Mouse (Mus musculus) embryonic facial prominence, embryonic 11.5 days (tissue): Measurements from ENCODE around the gene Syp. TPM values are rescaled to one million over a fixed set of nuclear protein-coding genes. Genes with fewer than 3 reads are reported as not detected.

Experiments
- ATAC-seq: fragments of 200-750 bp; cut with Nextera tagmentation; replicated peaks from 2 replicates; pipeline ENCODE4 v1.8.0; 2017; ENCODE audit warnings: low read depth; ENCODE audit not compliant: insufficient number of reproducible peaks, low FRiP score, low TSS enrichment
- DNase-seq: peaks from one replicate; pipeline ENCODE4 v3.0.0-alpha.2; 2015; ENCODE audit warnings: low spot score
- H3K27ac ChIP-seq: fragments of 300-500 bp; sonication (generic); replicated peaks from 2 replicates; pipeline ENCODE4 v1.5.1; 2014; ENCODE audit warnings: mild to moderate bottlenecking, low read depth, low read length, control low read depth
- H3K27me3 ChIP-seq: fragments of 300-500 bp; sonication (generic); 2 replicates; pipeline ENCODE4 v1.6.1; 2014; ENCODE audit warnings: mild to moderate bottlenecking, low read length, moderate library complexity, mixed read lengths; ENCODE audit not compliant: control insufficient read depth, insufficient read depth
- H3K36me3 ChIP-seq: fragments of 300-500 bp; sonication (generic); replicated peaks from 2 replicates; pipeline ENCODE4 v1.6.1; 2014; ENCODE audit warnings: low read depth, mild to moderate bottlenecking, low read length, moderate library complexity, mixed read lengths; ENCODE audit not compliant: control insufficient read depth, insufficient read depth
- H3K4me1 ChIP-seq: fragments of 300-500 bp; sonication (generic); 2 replicates; pipeline ENCODE4 v1.6.1; 2014; ENCODE audit warnings: low read length, mixed read lengths; ENCODE audit not compliant: control insufficient read depth, insufficient read depth
- H3K4me2 ChIP-seq: fragments of 300-500 bp; sonication (generic); 2 replicates; pipeline ENCODE4 v1.6.1; 2014; ENCODE audit warnings: low read depth, mild to moderate bottlenecking, control low read depth, low read length, moderate library complexity
- H3K4me3 ChIP-seq: fragments of 300-500 bp; sonication (generic); 2 replicates; pipeline ENCODE4 v1.5.1; 2014; ENCODE audit warnings: low read depth, low read length, control low read depth
- H3K9ac ChIP-seq: fragments of 300-500 bp; sonication (generic); replicated peaks from 2 replicates; pipeline ENCODE4 v1.6.1; 2014; ENCODE audit warnings: mild to moderate bottlenecking, control low read depth, low read length
- H3K9me3 ChIP-seq: fragments of 300-500 bp; sonication (generic); replicated peaks from 2 replicates; pipeline ENCODE4 v1.6.1; 2016; ENCODE audit warnings: mild to moderate bottlenecking, low read length, inconsistent platforms, mixed read lengths; ENCODE audit not compliant: control insufficient read depth
- WGBS: fragments of 180-500 bp; shearing (Covaris S2); extraction: QIAGEN DNeasy Blood & Tissue Kit; methylation state at CpG from one replicate; pipeline ENCODE4 v1.1.7; 2014; 5-methylcytosine and 5-hydroxymethylcytosine counted together
- polyA plus RNA-seq: library from polyadenylated mRNA; unstranded; fragments of >200 nt; fragmentation: Nextera tagmentation; extraction: Ambion mirVana; gene quantifications from 2 replicates; pipeline ENCODE4 v1.2.1, GENCODE M21; 2014

The Syp gene
- 5.3 and 5.8 TPM in 2 replicates for polyA plus RNA-seq

GRCm38 (mm10) chrX:7638401-7639091 is at the start of gene Syp:
Syp (plus strand) TSS chrX:7638471.
- Histone ChIP-seq H3K27ac (no peak within 1 kb of the TSS), H3K36me3 (no peaks in the 10 kb centered on the region), H3K9me3 (no peaks in the 10 kb centered on the region), H3K4me2 (peak within 1 kb of the TSS; percentile 34), H3K27me3 (0 out of 2 replicates have a peak, but pooled peaks cover 2% of the 10 kb centered on the region), H3K9ac (no peak within 1 kb of the TSS), H3K4me3 (peak within 1 kb of the TSS; percentile 24), H3K4me1 (no peaks in the 10 kb centered on the region)
- ATAC-seq, result peak; percentile 73
- DNase-seq, result peak; percentile 80
- 14% methylated on average over 38 of the region's 42 CpGs for WGBS

- no peak for ATAC-seq
- WGBS, result 94% methylated on average over 6 of the region's 9 CpGs
Measured at GRCm38 (mm10) chrX:7595371-7595770, 42.9 kb upstream of the Syp start.

GRCm38 (mm10) chrX:7604004-7604403 is 34.3 kb upstream of the Syp start:
- Histone ChIP-seq H3K9ac (no peak overlapping the region), H3K27ac (no peak overlapping the region), H3K9me3 (no peaks in the 10 kb centered on the region), H3K4me2 (no peak overlapping the region), H3K4me3 (no peak overlapping the region), H3K27me3 (no peaks in the 10 kb centered on the region), H3K36me3 (no peaks in the 10 kb centered on the region), H3K4me1 (no peaks in the 10 kb centered on the region)
- ATAC-seq (no peak), DNase-seq (no peak)
- WGBS, result 93% methylated on average over 7 of the region's 7 CpGs

More at GRCm38 (mm10) chrX:7595371-7595770, 42.9 kb upstream of the Syp start:
- no peaks in the 10 kb centered on the region for H3K27me3 ChIP-seq
- no peak overlapping the region for H3K4me2 ChIP-seq
- H3K27ac ChIP-seq, result no peak overlapping the region
- no peaks in the 10 kb centered on the region for H3K9me3 ChIP-seq
- no peaks in the 10 kb centered on the region for H3K4me1 ChIP-seq
- no peak for DNase-seq
- no peak overlapping the region for H3K9ac ChIP-seq
- H3K4me3 ChIP-seq, result no peak overlapping the region
- H3K36me3 ChIP-seq, result no peaks in the 10 kb centered on the region

GRCm38 (mm10) chrX:7604879-7605574 is 33.2 kb upstream of the Syp start, which contains the start of gene Ccdc22:
Ccdc22 (minus strand) TSS chrX:7605517.
- ATAC-seq (peak; percentile 89), DNase-seq (peak; percentile 91)
- no peaks in the 10 kb centered on the region for H3K27me3 ChIP-seq
- no peak within 1 kb of the TSS for H3K27ac ChIP-seq
- no peaks in the 10 kb centered on the region for H3K36me3 ChIP-seq
- 16% methylated on average over 28 of the region's 28 CpGs for WGBS
- no peaks in the 10 kb centered on the region for H3K9me3 ChIP-seq
- H3K4me1 ChIP-seq, result no peaks in the 10 kb centered on the region
- H3K4me3 ChIP-seq, result peak within 1 kb of the TSS; percentile 39
- peak within 1 kb of the TSS; percentile 43 for H3K9ac ChIP-seq
- H3K4me2 ChIP-seq, result peak within 1 kb of the TSS; percentile 44

- H3K4me1 ChIP-seq, result no peaks in the 10 kb centered on the region
- no peak overlapping the region for H3K4me2 ChIP-seq
- WGBS, result 49% methylated on average over 8 of the region's 8 CpGs
- no peak overlapping the region for H3K4me3 ChIP-seq
- 0 out of 2 replicates have a peak, but pooled peaks have one; percentile 32 for ATAC-seq
- H3K27me3 ChIP-seq, result no peaks in the 10 kb centered on the region
- no peak overlapping the region for H3K27ac ChIP-seq
- DNase-seq, result no peak
- H3K36me3 ChIP-seq, result no peaks in the 10 kb centered on the region
- H3K9ac ChIP-seq, result no peak overlapping the region
- no peaks in the 10 kb centered on the region for H3K9me3 ChIP-seq
Measured at GRCm38 (mm10) chrX:7605575-7605941, 32.7 kb upstream of the Syp start.

GRCm38 (mm10) chrX:7606783-7607182 is 31.5 kb upstream of the Syp start, which contains the start of gene Cacna1f:
Cacna1f (plus strand) TSS chrX:7607083.
- H3K27ac ChIP-seq, result no peak within 1 kb of the TSS
- no peaks in the 10 kb centered on the region for H3K9me3 ChIP-seq
- H3K36me3 ChIP-seq, result no peaks in the 10 kb centered on the region
- 79% methylated on average over 6 of the region's 6 CpGs for WGBS
- no peak for ATAC-seq
- no peak within 1 kb of the TSS for H3K4me3 ChIP-seq
- no peaks in the 10 kb centered on the region for H3K27me3 ChIP-seq
- H3K9ac ChIP-seq, result no peak within 1 kb of the TSS
- no peak for DNase-seq
- H3K4me2 ChIP-seq, result no peak within 1 kb of the TSS
- H3K4me1 ChIP-seq, result no peaks in the 10 kb centered on the region

- 22% methylated on average over 21 of the region's 21 CpGs for WGBS
- DNase-seq (no peak), ATAC-seq (no peak)
- no peaks in the 10 kb centered on the region for H3K4me1 ChIP-seq
- peak overlapping the region; percentile 32 for H3K4me3 ChIP-seq
- H3K4me2 ChIP-seq, result peak overlapping the region; percentile 57
- H3K27ac ChIP-seq, result no peak overlapping the region
- no peak overlapping the region; the same call in 1 of the 2 replicates for H3K9ac ChIP-seq
- no peaks in the 10 kb centered on the region for H3K27me3 ChIP-seq
- no peaks in the 10 kb centered on the region for H3K9me3 ChIP-seq
- H3K36me3 ChIP-seq, result no peaks in the 10 kb centered on the region
Measured at GRCm38 (mm10) chrX:7610035-7610434, 28.2 kb upstream of the Syp start.
